Mouse (Mus musculus): ENCODE data around the gene Wdpcp. TPM values are rescaled to one million over a fixed set of nuclear protein-coding genes. Genes with fewer than 3 reads are reported as not detected.
A peak's percentile ranks its signal among the peaks of the same experiment; 100 is the strongest.

Wdpcp gene
- total RNA-seq, 2 experiments from 2014 or later, result 4.1 to 4.5 TPM

DNA sequence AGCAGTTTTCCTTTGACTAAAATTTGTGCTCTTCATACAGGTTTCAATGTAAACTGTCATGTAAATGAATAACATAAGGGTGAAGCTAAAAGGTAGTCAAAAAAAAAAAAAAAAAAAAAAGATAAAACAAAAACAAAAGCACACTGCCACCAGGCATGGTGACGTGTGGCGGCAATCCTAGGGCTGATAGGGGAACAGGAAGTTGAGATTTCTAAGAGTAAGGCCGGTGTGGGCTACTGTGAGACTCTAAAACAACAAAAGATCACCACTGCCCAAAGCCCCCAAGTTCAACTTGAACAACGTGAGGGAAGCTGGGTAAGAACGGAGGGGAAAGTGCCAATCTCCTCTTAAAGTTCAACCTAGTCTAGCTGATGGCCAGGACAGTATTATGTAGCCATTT lies 3.0 kb upstream of the Wdpcp start:
- ATAC-seq (ENCODE audit: poor library complexity, severe bottlenecking), result peak; percentile 25; the same call in 1 of the 2 replicates

DNA sequence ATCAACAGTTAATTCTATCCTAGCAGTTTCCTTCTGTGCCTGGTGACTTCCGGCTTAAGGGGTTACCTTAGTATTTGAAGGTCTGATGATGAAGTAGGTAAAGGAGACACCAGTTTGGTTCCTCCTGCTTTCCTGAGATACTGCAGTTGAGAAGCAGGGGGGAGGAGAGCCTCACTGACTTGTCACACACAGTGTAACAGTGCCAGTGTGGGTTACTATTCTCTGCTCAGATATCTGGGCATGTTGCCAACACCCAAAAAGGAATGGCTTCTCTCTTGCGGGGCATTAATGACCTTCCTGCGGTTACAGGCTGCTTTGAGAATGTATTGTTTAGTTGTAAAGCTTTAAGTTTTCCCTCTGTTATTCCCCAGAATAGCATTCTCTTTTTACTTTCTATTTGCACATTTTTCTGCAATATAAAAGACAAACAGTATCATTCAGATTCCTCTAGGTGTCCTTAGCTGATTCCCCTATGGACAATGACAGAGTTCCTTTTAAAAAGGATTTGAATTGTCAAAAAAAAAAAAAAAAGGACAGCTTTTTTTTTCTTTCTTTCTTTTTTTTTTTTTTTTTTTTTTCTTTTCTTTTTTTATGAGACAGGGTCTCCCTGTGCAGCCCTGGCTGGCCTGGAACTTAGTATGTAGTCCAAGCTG lies 2.5 kb upstream of the Wdpcp start:
- ATAC-seq (ENCODE audit: poor library complexity, severe bottlenecking), result no peak

DNA sequence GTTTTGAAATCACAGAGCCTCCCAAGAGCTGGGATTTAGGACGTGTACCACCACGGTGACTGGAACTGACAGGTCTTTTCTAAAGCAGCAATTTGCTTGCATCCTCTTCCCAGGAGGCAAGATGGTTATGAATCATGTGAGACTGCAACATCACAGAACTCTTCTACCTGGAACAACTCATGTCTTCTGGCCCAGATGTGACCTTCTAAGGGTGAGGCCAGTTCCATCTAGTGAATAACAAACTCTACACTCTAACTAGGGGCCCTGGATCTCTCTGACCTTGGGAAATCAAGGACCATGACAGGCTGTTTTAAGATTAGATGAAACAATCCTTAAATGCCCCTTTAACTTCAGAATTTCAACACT lies 1.9 kb upstream of the Wdpcp start:
- no peak for ATAC-seq (ENCODE audit: poor library complexity, severe bottlenecking)

DNA sequence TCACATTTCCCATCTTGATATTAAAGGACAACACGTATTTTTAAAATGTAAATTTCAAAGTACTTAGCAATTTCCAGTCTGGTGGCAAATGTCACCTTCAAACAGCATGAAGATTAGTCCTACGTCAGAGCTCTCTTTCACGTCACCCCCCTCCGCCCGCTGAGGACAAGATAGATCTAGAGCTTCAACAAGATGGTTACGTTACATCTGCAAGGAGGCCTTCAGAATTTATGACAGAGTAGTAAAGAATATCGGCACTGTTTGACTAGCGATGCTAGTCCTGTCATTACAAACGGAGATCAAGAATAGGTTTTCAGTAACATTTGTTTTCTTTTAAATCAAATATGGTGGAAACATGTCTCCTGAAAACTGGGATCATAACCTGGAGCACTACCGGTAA lies 1.1 kb upstream of the Wdpcp start:
- ATAC-seq (ENCODE audit: poor library complexity, severe bottlenecking), result no peak

DNA sequence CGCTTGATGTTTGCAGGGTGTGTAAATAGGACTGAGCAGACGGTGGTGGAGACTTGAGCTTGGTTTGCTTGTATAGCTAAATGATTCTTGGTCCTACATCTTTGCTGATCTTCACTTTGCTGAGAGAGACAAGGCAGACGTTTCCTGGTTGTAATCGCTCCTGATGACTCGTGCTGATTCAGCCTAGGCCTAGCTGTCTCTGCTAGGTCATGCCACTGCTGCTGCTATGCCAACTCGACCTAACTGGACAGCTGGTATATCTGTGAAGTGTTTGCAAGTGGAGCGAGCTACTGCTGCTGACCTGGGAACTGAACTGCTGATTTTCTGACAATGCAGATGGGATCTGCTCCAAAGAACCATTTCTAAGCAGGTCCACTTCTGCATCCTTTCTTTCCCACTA lies 9.4 kb downstream of the Wdpcp start:
- no peak for ATAC-seq (ENCODE audit: poor library complexity, severe bottlenecking)

DNA sequence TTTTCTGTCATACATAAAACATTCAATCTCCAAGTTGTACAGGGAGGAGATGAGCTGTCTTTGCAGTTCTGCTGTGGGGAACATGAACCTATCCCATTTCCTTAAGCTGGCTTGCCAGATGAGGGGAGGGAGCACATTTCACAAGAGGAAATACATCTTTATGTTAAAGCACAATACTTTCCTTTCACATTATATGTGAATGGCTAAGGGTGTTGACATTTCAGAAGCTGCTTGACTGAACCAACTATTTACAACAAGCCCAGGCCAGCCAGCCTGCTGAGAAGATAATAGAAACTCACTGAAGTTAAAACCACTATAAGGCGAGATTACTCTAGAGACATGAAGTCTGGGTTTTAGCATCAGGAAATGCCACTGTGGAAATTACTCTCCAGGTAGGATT lies 11.3 kb downstream of the Wdpcp start:
- ATAC-seq (ENCODE audit: poor library complexity, severe bottlenecking), result no peak

DNA sequence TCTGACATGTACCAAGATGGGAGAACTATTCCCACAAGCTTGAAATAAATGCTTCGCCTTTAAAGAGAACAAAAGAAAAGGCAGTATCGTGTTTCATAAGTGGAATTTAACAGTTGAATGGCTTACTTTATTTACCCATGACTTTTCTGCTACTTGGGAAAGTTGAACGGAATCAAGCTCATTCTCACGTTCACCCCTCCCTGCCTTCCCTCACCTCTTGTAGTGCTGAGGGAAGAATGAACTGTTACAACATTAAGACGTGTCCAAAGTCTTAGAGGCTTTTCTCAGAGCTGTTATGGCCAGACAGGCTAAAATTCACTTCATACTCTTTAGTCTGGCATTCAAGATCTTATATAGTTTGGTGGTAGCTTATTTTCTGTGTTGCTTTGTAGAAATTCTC lies 30.5 kb downstream of the Wdpcp start:
- no peak for ATAC-seq (ENCODE audit: poor library complexity, severe bottlenecking)

DNA sequence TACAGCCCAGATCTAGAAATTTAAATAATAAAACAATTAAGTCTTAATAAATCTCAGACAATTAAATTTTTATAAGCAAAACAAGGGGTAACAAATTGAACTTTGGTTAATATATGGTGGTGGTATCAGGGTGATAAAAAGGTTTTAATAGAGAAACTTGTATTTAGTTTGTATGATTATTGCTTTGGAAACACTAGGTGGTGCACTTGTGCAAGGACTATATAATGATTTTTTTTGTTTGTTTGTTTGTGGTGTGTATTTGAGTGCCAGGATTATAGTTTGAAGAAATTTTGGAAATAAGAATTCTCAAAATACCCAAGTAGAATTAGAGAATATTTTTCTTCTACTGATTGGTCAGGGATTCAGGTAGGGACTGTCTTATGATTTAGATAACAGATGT lies 43.9 kb downstream of the Wdpcp start:
- no peak for ATAC-seq (ENCODE audit: poor library complexity, severe bottlenecking)

DNA sequence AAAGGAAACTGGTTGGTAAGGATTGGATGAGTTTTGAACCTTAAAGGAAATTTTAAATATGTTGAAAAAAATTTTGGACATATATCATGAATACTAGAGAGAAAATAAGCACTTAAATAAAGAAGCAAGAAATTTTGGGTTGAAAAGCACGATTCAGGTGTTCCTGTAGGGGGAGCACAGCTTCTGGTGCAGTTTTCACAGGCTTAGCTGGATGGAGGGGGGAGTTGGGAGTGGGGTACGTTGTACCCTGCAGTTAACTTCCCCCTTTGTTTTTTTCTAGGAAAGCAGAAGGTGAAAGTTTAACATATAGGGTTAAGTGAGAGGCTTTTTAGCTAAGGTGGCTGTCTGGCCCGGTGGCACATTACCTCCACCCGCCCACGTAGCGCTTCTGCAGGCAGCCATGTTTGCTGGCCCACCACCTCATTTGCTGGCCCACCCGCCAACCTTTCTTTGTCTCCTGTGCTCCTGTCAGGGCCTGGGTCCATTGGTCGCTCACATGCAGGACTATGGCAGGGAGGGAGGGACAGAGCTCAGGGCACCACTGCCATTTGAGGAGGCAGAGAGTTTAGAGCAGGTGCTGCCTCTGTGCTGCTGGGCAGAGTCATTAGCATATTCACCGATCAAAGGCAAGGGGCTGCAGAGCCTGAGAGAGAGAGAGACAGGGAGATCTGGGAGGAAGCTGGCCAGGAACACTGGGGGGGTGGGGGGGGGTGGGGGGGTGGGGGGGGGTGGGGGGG lies 62.3 kb downstream of the Wdpcp start:
- ATAC-seq (ENCODE audit: poor library complexity, severe bottlenecking), result no peak

DNA sequence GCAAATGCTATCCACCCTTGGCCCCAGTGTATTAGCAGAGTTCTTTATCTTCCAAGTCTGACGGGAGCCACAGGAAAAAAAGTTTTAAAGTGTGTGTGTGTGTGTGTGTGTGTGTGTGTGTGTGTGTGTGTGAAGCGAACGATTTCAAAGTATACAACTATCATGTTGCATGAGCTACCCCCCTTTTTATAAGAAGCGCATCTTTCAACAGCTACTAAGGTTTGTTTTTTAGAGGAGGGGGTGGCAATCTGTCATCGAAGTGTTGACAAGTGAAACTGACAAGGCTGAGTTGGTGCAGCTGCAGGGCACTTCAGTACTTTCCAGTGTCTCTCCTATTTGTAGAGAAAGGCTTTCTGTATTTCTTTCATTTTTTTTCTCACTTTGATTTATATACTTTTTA lies 66.3 kb downstream of the Wdpcp start:
- ATAC-seq (ENCODE audit: poor library complexity, severe bottlenecking), result no peak

DNA sequence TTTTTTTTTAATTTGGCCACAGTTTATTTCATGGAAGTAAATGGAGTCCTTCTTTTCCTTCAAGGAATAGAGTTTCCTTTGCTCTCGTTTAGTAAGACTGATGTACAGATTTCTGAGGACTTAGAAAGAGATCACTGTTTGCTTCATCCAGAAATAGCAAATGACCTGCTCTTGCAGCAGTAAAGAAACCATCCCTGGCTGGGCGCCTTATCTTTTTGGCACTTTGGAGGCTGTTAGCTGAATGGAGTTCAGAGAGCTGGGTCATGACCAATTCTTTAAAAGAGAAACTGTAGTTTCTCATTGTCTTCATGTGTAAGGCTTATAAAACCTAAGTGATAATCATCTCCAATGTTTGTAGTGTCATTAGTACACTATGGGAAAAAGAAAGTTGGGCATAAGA lies 67.5 kb downstream of the Wdpcp start:
- ATAC-seq (ENCODE audit: poor library complexity, severe bottlenecking), result no peak

DNA sequence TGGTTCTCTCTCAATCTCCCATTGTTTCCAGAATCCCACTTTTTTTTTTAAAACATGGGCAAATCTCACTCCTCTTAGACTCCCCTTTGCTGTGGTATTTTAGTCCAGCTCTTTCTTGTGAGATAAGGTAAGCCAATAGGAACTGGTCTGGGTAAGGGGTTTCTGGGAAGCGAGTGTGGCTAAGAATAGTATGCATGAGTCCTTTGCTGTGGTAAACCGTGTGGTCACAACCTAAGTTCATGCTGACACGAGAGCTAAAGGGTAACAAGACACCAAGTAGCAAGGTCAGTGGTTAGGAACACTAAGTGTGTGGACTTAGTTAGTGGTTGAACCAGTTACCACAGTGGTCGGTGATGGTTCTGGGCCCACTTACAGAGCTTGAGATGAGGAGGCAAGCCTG lies 72.2 kb downstream of the Wdpcp start:
- ATAC-seq (ENCODE audit: poor library complexity, severe bottlenecking), result no peak

DNA sequence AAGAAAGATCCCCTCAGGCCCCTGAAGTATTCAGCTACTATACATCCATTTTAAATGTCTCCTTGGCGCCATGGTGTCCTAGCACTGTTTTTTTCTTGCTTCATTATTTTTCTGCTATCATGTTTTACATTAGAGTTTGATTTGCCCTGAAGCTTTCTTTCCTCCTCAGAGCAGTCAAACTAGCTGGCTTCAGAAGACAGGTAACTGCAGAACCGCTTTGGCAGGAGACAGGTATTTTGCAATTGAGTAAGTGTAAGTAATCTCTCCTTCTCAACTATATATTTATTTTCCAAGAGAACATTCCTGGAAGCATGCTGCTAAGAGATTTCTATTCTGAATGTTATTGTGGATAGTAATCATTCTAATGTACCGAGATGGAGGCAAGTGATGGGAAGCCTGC lies 74.1 kb downstream of the Wdpcp start:
- no peak for ATAC-seq (ENCODE audit: poor library complexity, severe bottlenecking)

DNA sequence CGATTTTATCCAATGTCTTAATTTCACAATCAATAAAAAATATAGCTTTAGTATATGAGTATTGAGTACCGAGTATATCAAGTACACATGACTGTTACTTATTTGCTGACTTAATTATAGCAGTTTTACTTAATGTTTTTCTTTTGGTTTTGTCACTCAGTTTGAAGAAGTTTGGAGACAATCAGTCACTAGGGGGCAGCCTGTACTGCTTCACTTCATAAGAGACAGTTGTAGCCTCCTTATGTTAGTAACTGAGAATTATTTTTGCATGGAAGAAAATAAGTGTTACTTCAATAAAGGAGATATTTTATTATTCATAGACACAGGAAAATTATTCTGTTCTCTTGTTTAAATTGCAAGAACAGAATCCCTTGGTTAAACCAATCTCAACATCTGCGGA lies 87.0 kb downstream of the Wdpcp start:
- no peak for ATAC-seq (ENCODE audit: poor library complexity, severe bottlenecking)

DNA sequence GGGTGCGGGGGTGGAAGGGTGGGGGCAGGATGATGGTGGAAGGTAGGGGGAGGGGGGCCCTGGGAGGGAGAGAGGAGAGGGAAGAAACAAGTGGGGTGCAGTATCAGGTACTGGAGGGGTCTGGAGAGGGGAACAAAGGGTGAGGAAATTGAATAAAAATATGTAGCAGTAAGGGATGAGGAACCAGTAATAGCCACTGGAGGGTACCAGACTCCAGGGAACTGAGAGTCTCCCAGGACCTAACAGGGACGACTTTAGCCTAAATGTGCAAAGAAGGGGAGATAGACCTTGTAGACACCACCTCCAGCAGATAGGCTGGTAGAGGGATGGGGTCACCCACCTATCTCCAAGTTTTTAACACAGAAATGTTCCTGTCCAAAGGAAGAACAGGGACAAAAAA lies 105.0 kb downstream of the Wdpcp start:
- ATAC-seq (ENCODE audit: poor library complexity, severe bottlenecking), result no peak

DNA sequence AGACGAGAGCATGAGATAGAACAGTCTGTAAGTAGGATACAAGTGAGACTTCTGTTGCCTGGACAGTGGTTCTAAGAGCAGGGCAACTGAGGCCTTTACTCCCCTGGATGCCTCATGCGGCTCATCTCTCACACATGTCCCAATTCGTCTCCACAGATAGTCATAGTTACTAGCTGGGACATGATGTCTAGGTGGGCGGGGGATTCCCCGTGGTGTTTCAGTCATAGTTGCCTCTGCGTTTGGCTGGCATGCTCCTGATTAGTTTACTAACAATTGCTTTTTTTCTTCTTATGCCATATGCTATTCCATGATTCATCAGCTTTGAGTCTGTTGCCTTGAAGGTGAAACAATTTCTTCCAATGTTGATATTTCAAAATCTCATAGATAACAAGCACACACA lies 116.4 kb downstream of the Wdpcp start:
- ATAC-seq (ENCODE audit: poor library complexity, severe bottlenecking), result no peak

DNA sequence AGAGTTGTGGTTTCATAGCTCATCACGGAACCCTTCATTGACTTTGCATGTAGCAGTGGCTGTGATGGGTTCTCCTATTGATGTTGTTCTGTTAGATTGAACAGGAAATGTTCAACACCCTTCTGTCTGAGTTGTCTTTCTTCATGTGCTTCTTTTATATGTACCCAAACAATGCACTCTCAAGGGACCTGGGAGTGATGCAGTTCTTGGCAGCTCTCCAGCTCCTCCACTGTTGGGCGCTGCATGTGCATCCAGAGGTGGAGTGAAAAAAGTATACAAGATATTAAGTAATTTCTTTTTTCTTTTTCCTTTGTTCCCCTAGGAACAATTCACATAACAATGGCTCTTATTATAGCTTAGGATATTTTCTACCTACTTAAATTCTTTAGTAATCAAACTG lies 118.7 kb downstream of the Wdpcp start:
- no peak for ATAC-seq (ENCODE audit: poor library complexity, severe bottlenecking)

DNA sequence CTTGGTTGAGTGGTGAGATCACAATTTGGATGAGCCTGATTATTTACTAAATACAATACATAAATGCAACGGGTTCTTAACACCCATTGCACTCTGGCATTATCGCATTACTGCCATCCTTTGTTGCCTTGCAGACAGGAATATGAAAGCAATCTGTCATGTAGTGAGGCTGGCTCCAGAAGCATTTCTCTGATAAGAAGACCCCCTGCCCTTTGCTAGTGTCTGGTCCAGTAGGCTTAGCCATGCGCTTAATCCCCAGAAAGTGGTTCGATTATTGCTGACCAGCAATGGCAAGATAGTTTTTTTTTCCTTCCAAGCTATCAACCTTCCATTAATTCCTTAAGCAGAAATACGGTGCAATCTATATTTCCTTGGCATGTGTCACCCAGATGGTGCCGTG lies 122.1 kb downstream of the Wdpcp start:
- no peak for ATAC-seq (ENCODE audit: poor library complexity, severe bottlenecking)

DNA sequence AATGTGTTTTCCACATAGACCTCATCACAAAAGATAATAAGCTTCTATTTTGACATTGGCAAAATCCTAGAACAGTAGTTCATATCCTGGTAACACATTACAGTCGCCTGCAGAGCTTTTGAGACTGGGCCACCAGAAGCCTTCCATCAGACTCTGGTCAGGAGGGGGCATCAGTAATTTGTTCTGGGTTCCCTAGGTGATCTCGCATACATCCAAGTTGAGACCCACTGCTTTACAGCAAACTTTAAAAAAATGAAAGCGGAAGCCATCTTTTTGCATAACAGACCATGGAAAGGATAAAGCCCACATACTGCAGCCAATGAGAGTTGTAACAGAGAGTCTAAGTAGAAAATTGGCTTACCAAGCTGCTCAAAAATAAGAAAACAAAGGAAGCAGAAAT lies 125.6 kb downstream of the Wdpcp start:
- no peak for ATAC-seq (ENCODE audit: poor library complexity, severe bottlenecking)

DNA sequence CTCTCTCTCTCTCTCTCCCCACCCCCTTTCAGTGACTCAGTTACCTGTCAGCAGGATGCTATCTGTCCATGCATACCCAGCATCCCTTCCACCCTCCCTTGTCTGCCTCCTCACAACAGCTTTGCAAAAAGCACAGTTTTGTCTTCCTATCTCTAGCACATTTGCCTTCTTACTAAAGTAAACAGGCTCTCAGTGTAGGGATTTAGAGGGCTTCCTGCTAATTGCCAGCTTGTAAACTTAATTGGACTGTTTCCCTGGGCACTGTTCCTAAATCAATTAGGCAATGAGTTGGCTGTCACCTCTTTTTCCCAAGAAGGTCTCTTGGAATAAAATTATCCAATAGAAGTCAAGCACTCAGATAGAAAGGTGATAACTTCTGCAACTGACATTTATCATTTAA lies 141.5 kb downstream of the Wdpcp start:
- no peak for ATAC-seq (ENCODE audit: poor library complexity, severe bottlenecking)

DNA sequence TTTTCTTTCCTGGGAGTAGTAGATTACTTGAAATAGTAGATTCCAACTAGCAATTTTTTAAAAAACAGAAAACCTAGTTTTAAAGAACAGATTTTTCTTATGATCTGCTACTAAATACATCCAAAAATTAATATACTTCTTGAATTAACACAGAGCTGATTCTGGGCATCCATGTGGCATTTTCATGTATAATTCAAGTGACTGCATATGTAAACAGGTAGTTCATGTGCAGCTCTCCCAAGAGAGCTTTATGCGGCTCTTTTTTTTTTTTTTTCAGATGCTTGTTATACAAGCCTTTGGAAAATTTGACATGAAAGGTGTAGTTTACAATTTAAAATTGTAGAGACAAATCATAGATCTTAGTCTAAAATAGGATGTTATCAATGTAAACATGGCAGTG lies 142.0 kb downstream of the Wdpcp start:
- ATAC-seq (ENCODE audit: poor library complexity, severe bottlenecking), result no peak

DNA sequence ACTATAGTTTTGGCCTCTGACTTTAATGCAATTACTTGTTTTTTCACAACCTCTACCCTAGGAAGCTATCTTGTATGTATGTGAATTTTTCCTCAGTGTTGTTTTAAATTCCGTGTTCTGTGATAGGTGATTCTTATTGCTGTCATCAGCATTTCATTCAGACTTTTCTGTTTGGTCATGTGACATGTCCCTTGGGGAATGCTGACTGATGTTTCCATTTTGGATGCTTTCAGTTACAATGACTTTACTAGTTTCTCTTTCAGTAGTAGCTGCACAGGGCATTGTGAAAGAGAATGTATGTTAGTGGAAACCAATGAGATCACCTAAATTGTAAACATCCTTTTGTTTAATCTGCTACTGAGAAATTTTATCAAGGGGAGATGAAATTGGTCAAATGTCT lies 154.3 kb downstream of the Wdpcp start:
- no peak for ATAC-seq (ENCODE audit: poor library complexity, severe bottlenecking)

DNA sequence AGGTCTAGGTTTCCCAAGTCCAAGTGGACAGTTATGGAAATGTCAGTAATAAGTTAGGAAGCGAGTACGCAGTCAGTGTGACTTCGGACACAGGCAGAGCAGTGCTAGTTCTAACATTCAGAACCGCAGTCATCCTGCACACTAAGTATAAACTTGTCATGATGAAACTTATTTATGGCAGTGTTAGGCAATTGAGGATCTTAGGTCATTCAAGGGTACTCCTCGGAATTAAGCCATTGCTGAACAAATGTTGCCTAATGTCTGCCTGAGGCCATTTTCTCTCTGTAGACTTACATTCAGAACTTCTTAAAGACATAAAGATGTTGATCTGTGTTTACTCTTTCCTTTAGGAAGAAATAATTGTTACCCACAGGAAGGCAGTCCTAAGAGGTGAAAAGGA lies 157.0 kb downstream of the Wdpcp start:
- ATAC-seq (ENCODE audit: poor library complexity, severe bottlenecking), result no peak

Measured in megakaryocyte, adult 5-6 weeks (primary cell).